Mouse (Mus musculus) fat pad, adult 2 months (tissue): ENCODE results near the gene Fam174b.

Source experiments
- DNase-seq: peaks from one replicate; pipeline ENCODE4 v3.0.0-alpha.2; 2011; ENCODE audit warnings: low read depth, low spot score; ENCODE audit errors: extremely low read depth

The Fam174b gene

DNA sequence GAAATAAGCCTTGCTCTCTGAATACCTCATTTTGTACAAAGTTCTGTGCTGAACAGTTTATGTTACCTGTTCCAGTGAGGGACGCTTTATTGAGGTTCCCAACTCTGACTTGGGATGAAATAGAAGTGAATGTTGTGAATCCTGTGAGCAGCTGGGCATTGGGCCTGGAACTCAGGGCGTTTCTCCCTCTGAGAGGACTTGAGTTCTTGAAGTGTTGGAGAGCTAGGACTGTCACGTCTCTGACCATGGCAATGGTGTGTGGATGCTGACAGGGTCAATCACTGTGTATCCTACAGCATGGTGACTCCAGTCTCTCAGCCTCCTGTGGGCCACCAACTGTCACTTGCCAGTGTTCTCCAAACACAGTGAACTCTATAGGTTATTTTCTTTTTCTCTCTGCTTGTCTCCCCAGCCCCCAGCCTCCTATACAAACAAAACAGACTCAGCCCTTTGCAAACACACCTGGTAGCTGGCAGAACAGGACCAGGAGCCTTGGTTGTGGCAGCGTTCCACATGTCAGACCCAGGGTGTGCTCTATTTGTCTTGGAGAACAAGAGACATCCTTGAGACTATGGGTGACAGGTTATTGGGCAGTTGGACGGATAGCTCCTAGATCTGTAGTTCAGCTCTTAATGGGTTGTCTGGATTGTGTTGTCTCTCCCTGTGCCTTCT lies 8.5 kb downstream of the Fam174b start:
- DNase-seq: no peak

- DNase-seq: no peak
Measured at GRCm38 (mm10) chr7:73749339-73749738, 9.2 kb downstream of the Fam174b start.

- no peak for DNase-seq
Measured at GRCm38 (mm10) chr7:73749983-73750382, 9.9 kb downstream of the Fam174b start.

DNA sequence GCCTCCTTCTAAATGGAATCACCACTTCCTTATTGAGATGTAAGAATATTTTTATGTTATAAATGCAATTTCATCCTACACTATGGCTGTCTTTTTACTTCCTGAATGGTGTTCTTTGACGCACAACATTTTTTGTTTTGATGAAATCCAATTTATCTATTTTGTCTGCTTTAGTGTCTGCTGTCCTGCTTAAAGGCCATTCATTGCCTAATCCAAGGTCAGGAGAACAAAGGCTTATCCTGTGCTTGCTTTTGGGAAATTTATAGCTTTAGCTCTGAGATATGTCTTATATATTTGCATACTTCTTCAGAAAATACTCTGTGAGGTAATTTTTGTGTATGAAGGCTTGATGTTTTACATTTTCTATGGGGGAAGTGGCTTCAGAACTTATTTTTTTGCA lies 13.5 kb downstream of the Fam174b start:
- no peak for DNase-seq

GRCm38 (mm10) chr7:73755377-73756110 lies 15.4 kb downstream of the Fam174b start:
- no peak for DNase-seq

DNA sequence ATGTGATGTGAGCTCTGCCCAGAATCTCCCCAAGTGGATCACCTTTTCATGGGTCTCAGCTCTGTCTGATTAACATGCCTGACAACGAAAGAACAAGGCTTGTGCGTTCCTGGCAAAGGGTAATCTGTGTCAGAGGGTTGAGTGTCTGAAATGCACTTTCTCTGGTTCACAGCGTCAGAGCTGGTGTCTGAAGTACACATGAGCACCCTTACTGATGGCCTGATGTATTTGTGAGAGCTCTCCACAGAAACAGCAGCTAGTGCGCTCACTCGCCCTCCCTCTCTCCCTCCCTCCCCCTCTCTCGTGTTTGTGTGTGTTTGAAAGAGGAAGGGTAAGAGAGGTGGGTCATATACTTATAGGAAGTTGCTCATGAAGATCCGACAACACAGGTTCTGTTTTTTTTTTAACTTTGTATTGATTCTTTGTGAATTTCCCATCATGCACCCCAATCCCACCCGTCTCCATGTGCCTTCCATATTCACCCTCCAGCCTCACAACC lies 21.6 kb downstream of the Fam174b start:
- DNase-seq: no peak

DNA sequence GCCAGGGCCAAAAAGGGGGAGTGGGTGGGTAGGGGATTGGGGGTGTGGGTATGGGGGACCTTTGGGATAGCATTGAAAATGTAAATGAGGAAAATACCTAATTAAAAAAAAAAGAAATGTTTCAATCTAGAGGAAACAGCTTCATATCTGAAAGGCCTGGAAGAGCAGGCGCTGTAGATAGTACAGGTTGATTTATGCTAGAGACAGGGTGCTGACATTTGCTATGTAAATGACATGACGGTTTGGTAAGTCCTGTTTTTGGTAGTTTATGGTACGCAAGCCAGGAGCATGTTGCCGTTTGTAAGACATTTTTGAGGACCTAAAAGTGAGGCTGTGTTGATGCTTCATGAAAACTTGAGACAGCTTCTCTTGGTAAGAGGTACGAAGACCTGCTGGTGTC lies 24.6 kb downstream of the Fam174b start:
- no peak for DNase-seq

GRCm38 (mm10) chr7:73765186-73765903 lies 25.2 kb downstream of the Fam174b start:
- no peak for DNase-seq

GRCm38 (mm10) chr7:73769224-73769623 lies 29.1 kb downstream of the Fam174b start:
- DNase-seq: no peak

DNA sequence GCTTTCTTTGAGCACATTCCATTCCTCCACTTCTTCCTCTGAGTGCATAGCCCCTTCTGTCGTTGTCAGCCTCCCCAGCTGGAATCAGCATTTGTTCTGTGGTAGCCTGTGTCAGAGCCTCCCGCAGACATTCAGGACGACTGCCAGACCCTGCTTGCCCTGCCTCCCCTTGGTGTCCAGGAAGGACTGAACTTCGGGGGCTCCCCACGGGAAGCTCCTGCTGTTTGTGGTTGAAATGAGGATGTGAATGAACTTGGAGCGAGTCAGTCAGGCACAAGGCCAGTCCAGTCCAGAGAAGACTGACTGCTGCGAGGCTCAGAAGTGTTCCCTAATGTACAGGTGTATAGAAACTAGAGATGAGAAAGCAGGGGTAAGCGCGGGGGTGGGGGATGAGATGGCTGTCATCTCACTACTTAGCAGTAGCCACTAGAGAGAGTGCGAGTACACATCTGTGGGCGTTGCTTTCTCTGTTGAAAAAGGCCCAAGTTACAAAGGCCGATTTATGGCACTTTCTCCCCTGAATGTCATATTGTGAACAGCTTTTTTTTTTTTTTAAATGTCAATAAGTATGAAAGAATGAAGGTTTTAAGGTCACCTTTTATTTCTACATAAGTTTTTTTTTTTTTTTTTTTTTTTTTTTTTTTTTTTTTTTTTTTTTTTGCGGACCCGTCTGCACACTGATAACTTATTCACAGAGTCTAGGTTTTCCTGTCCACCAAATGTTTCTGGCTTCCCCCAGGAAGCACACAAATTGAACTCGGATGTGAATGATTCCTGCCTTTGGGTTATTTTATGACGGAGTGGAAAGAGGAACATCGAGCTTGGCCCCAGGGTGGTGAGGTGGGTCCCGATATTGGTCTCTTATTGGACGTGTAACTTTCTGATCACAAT lies 31.5 kb downstream of the Fam174b start:
- DNase-seq: no peak

DNA sequence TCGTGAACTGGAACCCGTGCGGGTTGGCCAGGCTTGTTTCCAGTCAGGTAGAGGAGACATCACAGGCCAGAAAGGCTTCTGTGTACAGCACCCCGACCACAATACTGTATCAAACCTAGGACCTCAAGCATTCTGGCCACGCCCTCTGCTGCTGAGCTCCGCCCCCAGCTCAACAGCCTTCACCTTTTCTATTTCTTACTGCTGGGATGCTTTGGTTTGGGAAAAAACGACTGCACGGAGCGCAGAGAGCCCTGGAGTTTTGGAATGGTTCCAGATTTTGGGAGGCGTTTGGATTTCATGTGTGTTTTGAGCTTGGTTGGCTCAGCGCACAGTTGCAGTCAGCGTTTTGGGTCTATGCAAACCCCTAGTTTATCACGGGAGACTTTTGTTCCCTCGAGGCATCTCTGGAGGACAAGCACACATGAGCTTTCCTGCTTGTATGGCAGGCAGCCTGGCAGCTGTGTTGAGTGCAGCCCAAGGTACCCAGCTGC lies 32.2 kb downstream of the Fam174b start:
- DNase-seq: no peak

GRCm38 (mm10) chr7:73774781-73775180 lies 34.7 kb downstream of the Fam174b start:
- no peak for DNase-seq

- no peak for DNase-seq
Measured at GRCm38 (mm10) chr7:73777777-73778176, 37.7 kb downstream of the Fam174b start.

GRCm38 (mm10) chr7:73784736-73785428 lies 44.8 kb downstream of the Fam174b start:
- no peak for DNase-seq

DNA sequence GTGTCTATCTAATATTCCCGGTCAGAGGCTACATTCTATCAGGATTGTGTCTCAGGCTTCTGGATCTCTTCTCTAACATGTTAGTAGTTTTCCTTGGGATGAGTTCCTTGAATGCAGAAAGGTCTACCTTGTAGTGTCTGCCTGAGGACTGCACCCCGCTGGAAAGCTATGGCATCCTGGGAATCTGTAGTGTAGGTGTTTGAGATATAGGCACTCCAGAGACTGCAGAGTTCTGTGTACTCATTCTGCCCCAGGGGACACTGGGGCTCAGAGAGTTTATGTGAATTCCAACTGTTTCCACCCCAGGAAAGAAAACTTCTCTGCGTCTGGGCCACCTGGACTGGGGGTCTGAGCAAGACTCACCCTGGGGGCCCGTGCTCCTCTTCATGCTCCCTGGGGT lies 45.7 kb downstream of the Fam174b start:
- DNase-seq: no peak

GRCm38 (mm10) chr7:73787513-73787912 lies 47.4 kb downstream of the Fam174b start:
- no peak for DNase-seq

DNA sequence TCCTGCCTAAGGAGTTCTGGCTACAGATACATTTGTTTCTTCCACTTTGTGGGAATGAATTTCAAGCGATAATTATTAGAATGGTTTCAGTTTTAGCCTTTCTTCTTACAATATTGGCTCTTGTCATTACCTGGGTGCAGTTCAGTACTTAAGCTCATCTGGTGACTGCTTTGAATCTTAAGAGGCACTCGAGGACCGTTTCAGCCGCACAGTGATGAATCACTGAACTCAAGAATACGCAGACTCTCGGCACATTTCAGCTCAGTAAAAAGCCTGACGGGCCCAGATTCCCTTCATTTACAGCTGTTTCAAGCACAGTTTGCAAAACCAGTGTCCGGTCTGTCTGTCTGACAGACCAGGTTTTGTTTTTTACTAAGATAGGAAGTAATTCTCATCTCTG lies 51.0 kb downstream of the Fam174b start:
- no peak for DNase-seq

GRCm38 (mm10) chr7:73792155-73792554 lies 52.1 kb downstream of the Fam174b start:
- no peak for DNase-seq

DNA sequence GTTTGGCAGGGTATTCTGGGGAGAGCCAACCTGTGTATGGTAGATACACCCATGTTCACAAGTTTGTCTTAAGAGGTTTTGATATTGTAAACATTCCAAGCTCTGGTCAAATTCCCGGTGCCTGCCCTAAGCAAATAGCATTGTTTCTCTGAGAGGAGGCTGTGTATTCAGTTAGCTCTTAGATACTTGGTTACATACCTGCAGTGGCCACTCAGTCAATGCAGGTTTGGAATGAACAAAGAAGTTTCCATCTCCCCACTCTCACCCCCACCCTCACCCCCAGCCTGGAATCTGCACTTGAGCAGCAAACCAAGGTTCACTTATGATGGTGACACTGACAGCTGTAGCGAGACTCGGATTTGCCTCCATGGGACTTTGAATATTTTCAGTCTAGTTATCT lies 52.5 kb downstream of the Fam174b start:
- DNase-seq: no peak

- DNase-seq: no peak
Measured at GRCm38 (mm10) chr7:73809261-73809660, 69.2 kb downstream of the Fam174b start.
